ENCODE assay signal across 16 mouse cellular contexts in the genomic region with DNA sequence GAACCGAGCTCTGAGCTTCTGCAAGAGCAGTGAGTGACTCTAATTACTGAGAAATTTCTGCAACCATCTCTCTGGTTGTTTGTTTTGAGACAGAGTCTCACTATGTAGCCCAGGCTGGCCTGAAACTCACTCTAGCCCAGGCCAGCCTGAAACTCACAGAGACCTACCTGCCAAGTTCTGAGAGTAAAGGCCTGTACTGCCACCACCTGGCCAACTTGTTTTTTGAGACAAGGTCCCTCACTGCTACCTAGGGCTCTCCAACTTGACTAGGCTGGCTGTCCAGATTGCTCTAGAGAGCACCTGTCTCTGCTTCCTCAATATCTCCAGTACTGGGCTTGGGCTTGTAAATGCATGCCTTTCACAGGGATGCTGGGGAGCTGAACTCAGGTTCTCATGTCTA. TPM values are rescaled to one million over a fixed set of nuclear protein-coding genes. Genes with fewer than 3 reads are reported as not detected.
DNase-seq lines count a peak whose midpoint lies in the region; ATAC-seq and TF ChIP-seq lines count a peak whose summit lies in the region.
"Had no signal": no experiment of that assay in that cellular context is flagged by ENCODE, and none has a peak within 500 bp of the region (broad histone marks: within the 10 kb centered on the region; RNA-seq: fewer than 3 reads in every experiment).

No protein-coding gene starts in this region.

- intact Hi-C loops in left cerebral cortex, postnatal 36 days (cut with DNase I): no loop called here

- WGBS in forebrain, postnatal 0 days: 90% methylated on average over 1 of the region's 1 CpGs
- WGBS in forebrain, embryonic 12.5 days: 100% methylated on average over 1 of the region's 1 CpGs
- WGBS in liver, postnatal 0 days (ENCODE audit: insufficient replicate concordance): 82% methylated on average over 1 of the region's 1 CpGs
- 65% methylated on average over 1 of the region's 1 CpGs for WGBS in liver, embryonic 12.5 days (ENCODE audit: insufficient replicate concordance)
- 78% methylated on average over 1 of the region's 1 CpGs for WGBS in small intestine, adult 2 months
- 83% methylated on average over 1 of the region's 1 CpGs for WGBS in kidney, embryonic 14.5 days

- no peak overlapping the region for H3K4me2 ChIP-seq in forebrain, postnatal 0 days (ENCODE audit: low read depth)
- no peak overlapping the region for H3K4me2 ChIP-seq in forebrain, embryonic 12.5 days
- H3K4me2 ChIP-seq in liver, postnatal 0 days (ENCODE audit: low read depth, low read length): no peak overlapping the region
- H3K4me2 ChIP-seq in liver, embryonic 12.5 days: no peak overlapping the region
- no peak overlapping the region for H3K4me2 ChIP-seq in kidney, embryonic 14.5 days (replicated peaks; ENCODE audit: low read depth, low read length)
- H3K4me2 ChIP-seq: embryonic facial prominence, embryonic 12.5 days; forebrain, embryonic 13.5 days; neural tube, embryonic 15.5 days had no signal

- 0 out of 2 replicates have a peak, but pooled peaks cover 5% of the 10 kb centered on the region for H3K4me1 ChIP-seq in forebrain, postnatal 0 days (ENCODE audit: insufficient read depth)
- peaks cover 31% of the 10 kb centered on the region for H3K4me1 ChIP-seq in forebrain, embryonic 12.5 days
- H3K4me1 ChIP-seq in liver, postnatal 0 days (ENCODE audit: insufficient read depth): no peaks in the 10 kb centered on the region
- H3K4me1 ChIP-seq in liver, embryonic 12.5 days: no peaks in the 10 kb centered on the region
- peaks cover 47% of the 10 kb centered on the region for H3K4me1 ChIP-seq in E14TG2a.4 (replicated peaks; ENCODE audit: low read depth, low read length)
- H3K4me1 ChIP-seq in small intestine, adult 2 months (ENCODE audit: control insufficient read depth, insufficient read depth, insufficient read length, low read length): no peaks in the 10 kb centered on the region
- H3K4me1 ChIP-seq in kidney, embryonic 14.5 days (ENCODE audit: control insufficient read depth, insufficient read depth, low read length): peaks cover 26% of the 10 kb centered on the region

- peak; percentile 32; the same call in 1 of the 2 replicates for TF ChIP-seq CTCF in forebrain, postnatal 0 days (IDR thresholded peaks at IDR 0.05; ENCODE audit: low read depth)
- peak; percentile 30; the same call in 1 of the 2 replicates for TF ChIP-seq CTCF in liver, postnatal 0 days (IDR thresholded peaks at IDR 0.05; ENCODE audit: low read depth)
- TF ChIP-seq CTCF in E14TG2a.4 (conservative IDR thresholded peaks at IDR 0.05; ENCODE audit: low read length): peak; percentile 10; the same call in 1 of the 2 replicates
- peak; percentile 7; the same call in 1 of the 2 replicates for TF ChIP-seq CTCF in small intestine, adult 2 months (IDR thresholded peaks at IDR 0.05; ENCODE audit: extremely low read depth, insufficient read length, insufficient replicate concordance, low read depth, low read length)

- no peak overlapping the region for H3K4me3 ChIP-seq in forebrain, postnatal 0 days (ENCODE audit: low read depth, low read length)
- H3K4me3 ChIP-seq in forebrain, embryonic 12.5 days (replicated peaks): no peak overlapping the region
- no peak overlapping the region for H3K4me3 ChIP-seq in liver, postnatal 0 days (ENCODE audit: low read depth, low read length)
- H3K4me3 ChIP-seq in liver, embryonic 12.5 days: no peak overlapping the region
- H3K4me3 ChIP-seq in E14TG2a.4 (replicated peaks; ENCODE audit: low read length): no peak overlapping the region
- no peak overlapping the region for H3K4me3 ChIP-seq in small intestine, adult 2 months (ENCODE audit: low read depth, low read length)
- no peak overlapping the region for H3K4me3 ChIP-seq in kidney, embryonic 14.5 days (ENCODE audit: low read length)
- H3K4me3 ChIP-seq: embryonic facial prominence, embryonic 12.5 days; forebrain, embryonic 13.5 days; neural tube, embryonic 15.5 days had no signal

- peaks cover 6% of the 10 kb centered on the region; the same call in 1 of the 2 replicates for H3K36me3 ChIP-seq in forebrain, postnatal 0 days (ENCODE audit: insufficient read depth)
- peaks cover 22% of the 10 kb centered on the region for H3K36me3 ChIP-seq in forebrain, embryonic 12.5 days (replicated peaks)
- no peaks in the 10 kb centered on the region for H3K36me3 ChIP-seq in liver, postnatal 0 days (replicated peaks; ENCODE audit: insufficient read depth, low read length)
- H3K36me3 ChIP-seq in liver, embryonic 12.5 days: no peaks in the 10 kb centered on the region
- no peaks in the 10 kb centered on the region for H3K36me3 ChIP-seq in E14TG2a.4 (ENCODE audit: insufficient read depth, low read length)
- no peaks in the 10 kb centered on the region for H3K36me3 ChIP-seq in small intestine, adult 2 months (ENCODE audit: control insufficient read depth, insufficient read depth, low read length)
- peaks cover 5% of the 10 kb centered on the region; the same call in 1 of the 2 replicates for H3K36me3 ChIP-seq in kidney, embryonic 14.5 days (ENCODE audit: control insufficient read depth, insufficient read depth, low read length)

- TF ChIP-seq EP300 in liver, postnatal 0 days (IDR thresholded peaks at IDR 0.05; ENCODE audit: low read depth): no peak

- H3K9me3 ChIP-seq in forebrain, postnatal 0 days (ENCODE audit: low read length): no peaks in the 10 kb centered on the region
- H3K9me3 ChIP-seq in forebrain, embryonic 12.5 days: no peaks in the 10 kb centered on the region
- no peaks in the 10 kb centered on the region for H3K9me3 ChIP-seq in liver, postnatal 0 days (ENCODE audit: low read length)
- no peaks in the 10 kb centered on the region for H3K9me3 ChIP-seq in liver, embryonic 12.5 days (replicated peaks)
- no peaks in the 10 kb centered on the region for H3K9me3 ChIP-seq in E14TG2a.4 (ENCODE audit: low read length)
- H3K9me3 ChIP-seq in kidney, embryonic 14.5 days (ENCODE audit: control insufficient read depth, low read length): no peaks in the 10 kb centered on the region
- H3K9me3 ChIP-seq: embryonic facial prominence, embryonic 12.5 days; forebrain, embryonic 13.5 days; neural tube, embryonic 15.5 days had no signal

- H3K9ac ChIP-seq in forebrain, postnatal 0 days: no peak overlapping the region
- no peak overlapping the region for H3K9ac ChIP-seq in forebrain, embryonic 12.5 days
- no peak overlapping the region for H3K9ac ChIP-seq in liver, postnatal 0 days (replicated peaks)
- H3K9ac ChIP-seq in liver, embryonic 12.5 days: no peak overlapping the region
- no peak overlapping the region for H3K9ac ChIP-seq in kidney, embryonic 14.5 days (ENCODE audit: low read depth, low read length)
- H3K9ac ChIP-seq: embryonic facial prominence, embryonic 12.5 days; forebrain, embryonic 13.5 days; neural tube, embryonic 15.5 days had no signal

- DNase-seq in forebrain, postnatal 0 days: no peak
- no peak for DNase-seq in liver, postnatal 0 days
- no peak for DNase-seq in left cerebral cortex, postnatal 36 days (ENCODE audit: low spot score in 2 of 2)
- DNase-seq: cerebellum, postnatal 10 days; gastrocnemius, postnatal 25 days had no signal

- TF ChIP-seq POLR2A in small intestine, adult 2 months (IDR thresholded peaks at IDR 0.05; ENCODE audit: low read depth, low read length): no peak

- no peak for ATAC-seq in forebrain, postnatal 0 days
- ATAC-seq in forebrain, embryonic 12.5 days (ENCODE audit: low FRiP score): no peak
- ATAC-seq in liver, postnatal 0 days: no peak
- ATAC-seq in liver, embryonic 12.5 days: no peak
- no peak for ATAC-seq in kidney, embryonic 14.5 days (ENCODE audit: low FRiP score, low TSS enrichment)
- ATAC-seq: forebrain, embryonic 13.5 days; hindbrain, embryonic 16.5 days; midbrain, embryonic 16.5 days had no signal

- no peaks in the 10 kb centered on the region for H3K27me3 ChIP-seq in forebrain, postnatal 0 days (ENCODE audit: insufficient read depth, low read length)
- no peaks in the 10 kb centered on the region for H3K27me3 ChIP-seq in forebrain, embryonic 12.5 days
- no peaks in the 10 kb centered on the region for H3K27me3 ChIP-seq in liver, postnatal 0 days (ENCODE audit: insufficient read depth, low read length)
- H3K27me3 ChIP-seq in liver, embryonic 12.5 days (replicated peaks): no peaks in the 10 kb centered on the region
- peaks cover 8% of the 10 kb centered on the region for H3K27me3 ChIP-seq in E14TG2a.4 (ENCODE audit: insufficient read depth, low read length)
- no peaks in the 10 kb centered on the region for H3K27me3 ChIP-seq in small intestine, adult 2 months (ENCODE audit: control insufficient read depth, insufficient read depth, low read length)
- H3K27me3 ChIP-seq in kidney, embryonic 14.5 days (ENCODE audit: control insufficient read depth, insufficient read depth, low read length): no peaks in the 10 kb centered on the region
- H3K27me3 ChIP-seq: embryonic facial prominence, embryonic 12.5 days; forebrain, embryonic 13.5 days; neural tube, embryonic 15.5 days had no signal

- H3K27ac ChIP-seq in forebrain, postnatal 0 days (ENCODE audit: low read depth, low read length): no peak overlapping the region
- no peak overlapping the region for H3K27ac ChIP-seq in forebrain, embryonic 12.5 days
- H3K27ac ChIP-seq in liver, postnatal 0 days (ENCODE audit: low read depth): no peak overlapping the region
- H3K27ac ChIP-seq in liver, embryonic 12.5 days: no peak overlapping the region
- H3K27ac ChIP-seq in small intestine, adult 2 months (ENCODE audit: insufficient read depth, low read depth, low read length): no peak overlapping the region
- H3K27ac ChIP-seq in kidney, embryonic 14.5 days (ENCODE audit: low read depth, low read length): no peak overlapping the region
- H3K27ac ChIP-seq: embryonic facial prominence, embryonic 12.5 days; forebrain, embryonic 13.5 days; neural tube, embryonic 15.5 days had no signal

RNA-seq across cellular contexts. Expression of a gene that starts 25.4 kb away (rescaled TPM):
- 139 and 164 TPM in 2 replicates for total RNA-seq in forebrain, postnatal 0 days (2014; rRNA removed)
- 133 and 149 TPM in 2 replicates for polyA plus RNA-seq in forebrain, postnatal 0 days (2015; fragmentation: Nextera tagmentation; extraction: Ambion mirVana)
- 65.3 and 70.0 TPM in 2 replicates for polyA plus RNA-seq in forebrain, embryonic 12.5 days (2016; fragmentation: Nextera tagmentation; extraction: Ambion mirVana)
- polyA plus RNA-seq in liver, postnatal 0 days (2015; fragmentation: Nextera tagmentation; extraction: Ambion mirVana): 0.46 and 0.62 TPM in 2 replicates
- 4.3 and 4.5 TPM in 2 replicates for polyA plus RNA-seq in liver, embryonic 12.5 days (2016; fragmentation: Nextera tagmentation; extraction: Ambion mirVana)
- polyA plus RNA-seq in small intestine, adult 2 months (2012; rRNA removed): 0.75 and 0.95 TPM in 2 replicates
- 34.5 and 57.0 TPM in 2 replicates for polyA plus RNA-seq in kidney, embryonic 14.5 days (2014; fragmentation: Nextera tagmentation; extraction: Ambion mirVana)
- total RNA-seq in left cerebral cortex, postnatal 36 days (2021): 100 to 1,000 TPM; 210 to 221 TPM

RNA-seq across cellular contexts. Expression of a gene that starts 43.1 kb away (rescaled TPM):
- total RNA-seq in forebrain, postnatal 0 days (2014; rRNA removed): 0.23 and 0.24 TPM in 2 replicates
- 0.33 and 0.39 TPM in 2 replicates for polyA plus RNA-seq in forebrain, postnatal 0 days (2015; fragmentation: Nextera tagmentation; extraction: Ambion mirVana)
- polyA plus RNA-seq in forebrain, embryonic 12.5 days (2016; fragmentation: Nextera tagmentation; extraction: Ambion mirVana): 0.08 and 0.09 TPM in 2 replicates
- polyA plus RNA-seq in liver, postnatal 0 days (2015; fragmentation: Nextera tagmentation; extraction: Ambion mirVana): 0.20 and 0.24 TPM in 2 replicates
- polyA plus RNA-seq in liver, embryonic 12.5 days (2016; fragmentation: Nextera tagmentation; extraction: Ambion mirVana): 0.35 and 0.36 TPM in 2 replicates
- 87.3 and 147 TPM in 2 replicates for polyA plus RNA-seq in small intestine, adult 2 months (2012; rRNA removed)
- polyA plus RNA-seq in kidney, embryonic 14.5 days (2014; fragmentation: Nextera tagmentation; extraction: Ambion mirVana): 0.10 TPM in 1 of 2 replicates, not detected in the other
- total RNA-seq in left cerebral cortex, postnatal 36 days (2021): under 1 TPM; 0.54 TPM
- polyA plus RNA-seq: limb, embryonic 11.5 days had no signal

Comparison
In these comparisons a context has a peak if more than half of its experiments do, and no peak if none do; other contexts are left out.
1. RNA of a gene that starts 43.1 kb away (polyA plus RNA-seq): 87.3 to 147 TPM in small intestine, adult 2 months; 0.35 to 0.36 TPM in liver, embryonic 12.5 days, 0.33 to 0.39 TPM in forebrain, postnatal 0 days, 0.20 to 0.24 TPM in liver, postnatal 0 days, 0.08 to 0.09 TPM in forebrain, embryonic 12.5 days and 0.10 TPM in kidney, embryonic 14.5 days; every median in the first group is over 10 times any median in the second.
2. Peak in every context shown above with its lines, with median percentiles within 50 percentile points of each other: CTCF ChIP-seq.